Mouse (Mus musculus) thymus, postnatal 36 days (tissue): ENCODE measurements at regions not wholly inside any gene's neighbourhood (a gene's known extent, or its start where the extent isn't known, plus 50 kb on each side); places are given as distances from the start of the nearest gene placed in this dataset.

Source experiments
- DNase-seq, 2 experiments: peaks; one replicate each; pipeline ENCODE4 v3.0.0; 2022; ENCODE audit warnings: mixed read lengths in 2 of 2

GRCm38 (mm10) chr3:41472586-41472985 is 82.9 kb upstream of the Jade1 start:
- DNase-seq, result no peak

- no peak for DNase-seq
These were observed 86.4 kb upstream of the Jade1 start for GRCm38 (mm10) chr3:41469106-41469505.

DNA sequence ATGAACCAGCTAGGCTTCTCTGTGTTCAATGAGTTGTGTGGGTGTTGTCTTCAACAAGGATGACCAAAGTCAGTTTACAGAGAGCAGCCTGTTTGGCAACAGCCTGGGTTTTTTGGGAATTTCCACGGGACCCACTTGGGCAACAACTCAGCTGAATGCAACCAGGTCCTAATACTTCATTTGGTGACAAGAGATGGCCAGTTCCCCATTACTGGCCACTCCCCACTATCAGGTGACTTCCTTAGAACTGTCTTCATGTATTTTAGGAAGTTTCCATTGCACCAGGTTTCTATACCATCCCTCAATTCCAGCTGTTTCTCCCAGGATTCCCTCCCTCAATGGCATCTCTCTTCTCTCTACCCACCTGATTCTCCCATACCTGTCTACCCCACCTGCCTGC is 87.7 kb upstream of the Jade1 start:
- no peak for DNase-seq

DNA sequence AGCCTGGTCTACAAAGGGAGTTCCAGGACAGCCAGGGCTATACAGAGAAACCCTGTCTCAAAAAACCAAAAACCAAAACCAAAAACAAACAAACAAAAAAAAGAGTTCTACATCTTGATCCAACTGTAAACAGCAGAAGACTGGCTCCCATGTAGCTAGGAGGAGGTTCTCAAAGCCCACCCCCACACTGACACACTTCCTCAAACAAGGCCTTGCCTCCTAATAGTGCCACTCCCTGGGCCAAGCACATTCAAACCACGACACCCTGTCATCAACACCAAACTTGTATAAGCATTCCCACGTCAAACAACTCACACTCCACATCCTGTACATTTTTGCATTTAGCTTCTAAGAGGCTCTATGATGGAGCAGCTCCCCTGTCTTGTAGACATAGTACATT is 89.6 kb upstream of the Jade1 start:
- no peak for DNase-seq

GRCm38 (mm10) chr3:41462953-41463644 is 92.4 kb upstream of the Jade1 start:
- no peak for DNase-seq

- no peak for DNase-seq
These were observed 95.4 kb upstream of the Jade1 start for GRCm38 (mm10) chr3:41460131-41460530.

DNA sequence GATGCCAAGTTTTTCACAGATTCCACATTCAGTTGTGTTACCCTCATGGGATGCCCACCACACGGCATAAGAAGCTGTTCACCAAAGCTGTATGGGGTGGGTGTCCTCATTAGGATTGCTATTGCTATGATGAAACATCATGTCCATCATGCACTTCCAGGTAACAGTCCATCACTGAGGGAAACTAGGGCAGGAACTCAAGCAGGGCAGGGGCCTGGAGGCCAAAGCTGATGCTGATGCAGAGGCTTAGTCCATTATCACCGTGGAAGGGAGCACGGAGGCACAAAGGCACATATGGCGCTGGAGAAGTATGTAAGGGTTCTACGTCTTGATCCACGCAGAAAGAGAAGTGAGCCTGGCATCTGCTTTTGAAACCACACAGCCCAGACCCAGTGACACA is 97.4 kb upstream of the Jade1 start:
- DNase-seq, result no peak

DNA sequence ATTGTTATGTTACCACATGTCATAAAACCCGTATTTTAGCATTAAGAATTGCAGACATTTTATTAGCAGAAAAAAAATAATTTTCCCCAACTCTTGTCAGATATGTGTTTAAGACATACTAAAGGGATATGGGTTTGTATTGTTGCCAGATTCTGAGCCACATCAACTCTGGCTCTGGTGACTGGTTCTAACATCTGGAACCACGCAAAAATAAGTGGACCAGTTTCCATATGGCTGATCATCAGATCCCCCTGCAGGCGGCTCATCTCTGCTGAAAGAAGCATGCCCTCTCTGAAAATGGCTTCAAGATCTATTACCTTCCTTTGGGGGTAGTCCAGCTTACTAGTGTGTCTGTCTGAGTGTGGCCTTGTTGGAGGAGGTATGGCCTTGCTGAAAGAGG is 102.0 kb upstream of the Jade1 start:
- no peak for DNase-seq

- no peak for DNase-seq
These were observed 102.8 kb upstream of the Jade1 start for GRCm38 (mm10) chr3:41452716-41453090.

DNA sequence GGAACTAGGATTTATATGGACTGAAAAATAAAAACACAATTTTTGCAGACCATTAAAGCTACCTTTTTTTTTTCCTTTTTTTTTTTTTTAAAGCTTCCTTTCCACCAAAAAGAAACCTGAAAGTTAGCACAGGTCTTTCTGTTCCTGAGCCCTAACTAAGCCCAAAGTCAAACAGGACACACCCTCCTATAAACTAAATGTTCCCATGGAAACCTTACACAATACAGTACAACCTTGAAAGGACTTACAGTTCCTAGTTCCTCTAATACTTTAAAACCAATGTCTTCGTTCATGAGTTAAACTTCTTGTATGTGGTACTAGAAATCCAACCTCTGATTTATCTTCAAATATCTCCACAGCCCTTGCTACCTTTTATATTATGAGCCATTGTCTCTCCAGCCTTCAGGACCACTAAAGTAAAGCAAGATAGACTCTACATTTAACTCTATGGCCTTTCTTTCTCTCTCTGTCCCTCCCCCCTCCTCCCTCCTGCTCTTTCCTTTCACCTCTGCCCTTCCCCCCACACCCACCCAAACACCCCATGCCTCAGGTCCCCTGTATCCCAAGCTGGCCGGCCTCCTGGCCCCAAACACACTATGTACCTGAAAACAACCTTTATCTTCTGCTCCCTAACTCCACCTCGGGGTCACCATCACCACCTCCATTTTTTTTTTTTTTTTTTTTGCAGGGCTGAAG is 103.4 kb upstream of the Jade1 start:
- no peak for DNase-seq

- no peak for DNase-seq
These were observed 104.8 kb upstream of the Jade1 start for GRCm38 (mm10) chr3:41450696-41451095.

DNA sequence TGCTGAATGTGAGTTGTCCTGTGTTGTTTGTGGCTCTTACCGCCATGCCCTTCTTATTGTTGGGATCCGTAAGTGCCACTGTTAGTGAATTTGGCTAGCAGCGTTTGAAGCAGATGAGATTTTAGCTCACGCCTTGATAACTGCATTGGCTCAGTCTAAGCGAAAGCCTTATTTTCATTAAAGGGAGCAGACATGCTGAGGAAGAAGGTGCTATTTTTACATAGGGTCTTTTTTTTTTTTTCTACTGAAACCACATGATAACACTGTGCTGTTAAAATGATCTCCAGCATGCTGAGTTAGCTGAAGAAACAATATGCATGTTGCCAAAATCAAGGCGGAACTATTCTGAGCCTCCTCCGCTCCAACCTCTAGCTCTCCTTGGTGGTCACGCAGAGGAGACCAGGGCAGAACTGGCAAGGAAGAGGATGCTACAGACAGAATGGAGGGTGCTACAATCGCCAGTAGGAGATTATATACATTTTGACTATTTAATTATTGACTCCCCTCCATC is 111.2 kb upstream of the Jade1 start:
- no peak for DNase-seq

DNA sequence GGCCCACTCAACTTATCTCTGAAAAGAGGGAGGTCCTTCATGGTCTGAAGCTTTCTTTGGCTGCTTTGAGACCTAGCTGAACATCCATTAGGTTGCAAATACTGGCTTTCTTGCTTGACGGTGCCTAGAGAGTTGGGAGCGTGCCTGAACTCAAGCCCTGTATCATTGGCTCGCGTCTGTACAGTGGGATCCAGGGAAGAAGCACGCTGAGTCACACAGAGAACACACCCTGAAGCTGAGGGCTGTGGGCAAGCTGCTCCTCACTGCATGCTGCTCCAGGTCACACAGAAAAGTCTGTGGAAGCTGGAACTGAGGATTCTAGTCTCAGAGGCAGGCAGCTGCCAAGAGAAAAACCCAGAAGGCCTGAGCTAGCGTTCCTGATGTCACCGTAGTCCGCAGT is 119.3 kb upstream of the Jade1 start:
- DNase-seq, result no peak

- DNase-seq, result no peak
These were observed 122.4 kb upstream of the Jade1 start for GRCm38 (mm10) chr3:41433106-41433505.

DNA sequence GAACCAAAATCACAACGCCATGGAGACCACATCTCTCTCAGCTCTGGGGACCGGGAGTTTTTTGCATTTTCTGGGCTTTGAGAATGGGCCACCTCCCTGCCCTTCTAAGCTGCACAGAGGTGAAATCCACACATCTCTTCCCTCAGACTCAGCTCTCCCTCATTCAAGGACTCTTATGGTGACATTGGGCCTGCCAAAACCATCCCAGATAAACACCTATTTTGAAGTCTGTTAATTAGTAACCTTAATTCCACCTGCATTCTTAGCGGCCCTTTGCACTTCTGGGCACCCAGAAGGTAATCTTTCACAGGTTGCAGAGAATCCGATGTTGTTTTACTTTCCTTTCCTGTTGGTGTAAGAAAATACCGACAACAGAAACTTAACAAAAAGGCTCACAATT is 123.2 kb upstream of the Jade1 start:
- DNase-seq, result no peak

- DNase-seq, result no peak
These were observed 125.3 kb upstream of the Jade1 start for GRCm38 (mm10) chr3:41430191-41430590.

GRCm38 (mm10) chr3:41426946-41427345 is 128.6 kb upstream of the Jade1 start:
- DNase-seq, result no peak

DNA sequence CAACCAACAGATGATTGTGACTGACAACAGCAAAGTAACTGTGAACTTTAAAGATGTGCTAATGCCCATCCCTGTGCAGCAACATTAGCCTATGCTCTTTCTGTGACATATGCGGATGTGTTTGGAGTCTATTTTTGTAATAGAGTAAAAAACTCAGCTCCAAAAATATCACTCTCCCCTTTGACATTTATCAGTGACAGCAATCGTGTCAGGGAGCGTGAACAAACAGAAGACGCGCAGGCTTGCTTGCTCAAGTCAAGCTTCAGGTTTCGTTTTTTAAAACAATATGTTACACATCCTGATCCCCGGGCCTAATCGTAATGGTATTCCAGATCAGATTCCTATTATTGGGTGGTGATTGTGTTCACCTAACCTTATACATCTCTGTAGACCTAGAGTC is 129.7 kb upstream of the Jade1 start:
- DNase-seq, result no peak

DNA sequence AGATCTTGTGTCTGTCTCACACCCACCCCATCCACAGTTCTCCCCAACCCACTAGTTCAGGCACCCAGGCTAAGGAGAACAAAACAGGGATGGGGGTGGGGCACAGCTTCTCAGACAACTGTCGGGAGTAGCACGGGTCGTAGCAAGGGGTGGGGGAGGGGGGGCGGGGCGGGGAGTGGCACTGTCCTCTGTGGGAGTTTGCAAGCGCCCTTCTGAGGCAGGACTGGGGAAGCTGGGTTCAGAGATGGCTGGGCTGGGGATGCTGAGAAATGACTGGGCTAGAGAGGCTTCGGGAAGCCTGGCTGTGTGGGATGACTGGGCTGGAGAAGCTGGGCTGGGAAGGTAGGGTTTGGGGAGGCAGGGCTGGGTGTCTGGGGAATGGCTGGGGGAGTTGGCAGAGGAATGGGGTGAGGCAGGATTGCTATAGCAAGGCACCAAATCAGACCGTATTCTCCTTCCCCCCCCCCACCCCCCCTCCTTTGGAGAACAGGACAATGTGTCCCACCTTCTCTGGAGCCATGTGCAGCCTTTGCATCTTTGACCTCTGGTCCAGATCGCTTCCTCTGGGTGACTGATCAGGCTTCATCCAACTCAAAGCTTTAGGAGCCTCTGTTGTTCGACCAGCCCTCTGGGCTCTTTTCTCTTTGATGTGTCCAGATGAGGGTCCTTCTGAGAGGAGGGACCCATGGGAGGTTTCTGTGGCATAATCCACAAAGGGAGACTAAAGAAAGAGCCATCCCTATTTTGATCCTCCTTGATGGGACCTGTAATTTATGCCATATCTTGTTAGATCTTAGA is 131.2 kb upstream of the Jade1 start:
- no peak for DNase-seq

GRCm38 (mm10) chr3:41423630-41424029 is 131.9 kb upstream of the Jade1 start:
- DNase-seq, result no peak

DNA sequence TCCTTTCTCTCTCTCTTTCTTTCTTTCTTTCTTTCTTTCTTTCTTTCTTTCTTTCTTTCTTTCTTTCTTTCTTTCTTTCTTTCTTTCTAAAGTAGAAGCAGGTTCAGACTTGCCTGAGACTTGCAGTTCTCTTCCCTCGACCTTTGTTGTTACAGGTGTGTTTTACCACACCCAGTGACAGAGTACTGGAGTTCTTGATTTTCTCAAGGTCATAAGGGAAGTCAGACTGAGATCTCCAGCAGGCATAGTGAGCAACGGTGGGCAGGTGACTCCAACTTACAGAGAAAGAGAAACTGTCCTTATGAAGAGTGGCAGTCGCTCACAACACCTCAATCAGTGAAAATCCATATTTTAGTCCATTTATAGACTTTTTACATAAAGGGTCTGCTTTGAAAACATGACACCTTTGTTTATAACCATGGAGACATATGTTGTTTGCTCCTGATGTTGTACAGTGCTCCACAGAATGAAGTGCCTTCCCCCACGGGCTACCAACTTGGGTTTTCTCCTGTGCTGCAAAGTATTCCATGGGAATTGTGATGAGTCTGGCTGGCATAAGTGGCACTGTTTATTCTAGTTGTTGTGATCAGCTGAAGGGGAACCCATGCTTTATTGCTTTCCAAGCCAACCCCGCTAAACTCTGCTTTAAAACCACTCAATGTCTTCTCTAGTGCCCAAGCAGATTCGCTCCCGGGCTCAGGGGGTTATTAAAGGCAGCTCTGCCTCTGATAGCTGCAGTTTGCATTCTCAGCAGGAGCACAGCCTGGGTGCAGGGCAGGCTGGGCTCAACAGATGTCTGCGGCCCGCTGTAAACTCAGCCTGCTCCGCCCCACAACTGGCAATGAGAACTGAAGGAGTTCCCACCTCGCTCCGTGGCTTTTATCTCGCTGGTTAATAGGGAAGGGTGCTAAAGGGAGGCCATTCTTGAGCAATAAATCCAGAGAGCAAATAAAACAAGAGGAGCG is 132.6 kb upstream of the Jade1 start:
- no peak for DNase-seq

DNA sequence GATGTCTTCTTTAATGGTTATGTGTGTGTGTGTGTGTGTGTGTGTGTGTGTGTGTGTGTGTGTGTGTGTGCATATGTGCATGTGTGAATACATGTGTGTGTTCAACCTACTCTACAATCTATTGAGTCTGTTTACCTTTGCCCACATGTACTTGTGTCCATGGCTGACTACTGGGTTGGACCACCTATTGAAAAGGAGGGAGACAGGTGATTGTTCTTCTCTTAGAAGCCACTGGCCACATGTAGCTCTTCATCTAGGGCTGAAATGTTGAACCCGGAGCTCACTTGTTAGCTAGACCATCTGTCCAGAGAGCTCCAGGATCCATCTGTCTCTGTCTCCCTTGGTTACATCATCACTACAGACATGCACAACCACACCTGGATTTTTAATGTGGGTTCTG is 141.8 kb upstream of the Jade1 start:
- no peak for DNase-seq

DNA sequence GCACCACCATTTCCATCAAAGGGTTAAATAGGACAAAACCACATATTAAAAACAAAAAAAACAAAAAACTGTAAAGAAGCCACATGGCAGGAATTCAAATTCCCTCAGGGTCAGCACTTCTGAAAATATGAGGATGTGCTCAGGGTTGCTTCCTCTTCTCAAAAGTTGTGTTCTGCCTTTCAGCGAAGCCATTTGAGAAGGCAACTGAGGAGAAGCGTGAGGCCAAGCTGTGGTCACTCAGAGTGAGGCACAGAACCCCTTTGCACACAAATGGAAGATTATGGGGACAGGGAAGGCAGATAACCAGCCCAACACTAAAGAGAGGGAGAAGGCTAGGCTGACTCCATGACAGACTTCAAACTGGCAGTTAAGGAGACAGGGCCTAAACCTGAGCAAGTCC is 142.8 kb upstream of the Jade1 start:
- DNase-seq, result no peak
